In genomic region chr10:80323261-80324119, GRCm38 (mm10) we compare ENCODE assay signal across 8 mouse cellular contexts. TPM values are rescaled to one million over a fixed set of nuclear protein-coding genes. Genes with fewer than 3 reads are reported as not detected.
A peak's percentile ranks its signal among the peaks of the same experiment; 100 is the strongest.
DNase-seq lines count a peak whose midpoint lies in the region; ATAC-seq lines count a peak whose summit lies in the region.

No protein-coding gene starts in this region.

- H3K27ac ChIP-seq in intestine, embryonic 16.5 days (ENCODE audit: low read length) = peak overlapping the region; percentile 81
- no peak overlapping the region for H3K27ac ChIP-seq in neural tube, embryonic 12.5 days

- H3K4me3 ChIP-seq in intestine, embryonic 16.5 days (ENCODE audit: low read length) = peak overlapping the region; percentile 73
- H3K4me3 ChIP-seq in neural tube, embryonic 12.5 days = peak overlapping the region; percentile 42

- H3K9me3 ChIP-seq in intestine, embryonic 16.5 days (ENCODE audit: control insufficient read depth, low read length) = no peaks in the 10 kb centered on the region
- H3K9me3 ChIP-seq in neural tube, embryonic 12.5 days = no peaks in the 10 kb centered on the region

- peak overlapping the region; percentile 72 for H3K9ac ChIP-seq in intestine, embryonic 16.5 days (ENCODE audit: low read depth, low read length)
- H3K9ac ChIP-seq in neural tube, embryonic 12.5 days = peak overlapping the region; percentile 62

- H3K4me2 ChIP-seq in intestine, embryonic 16.5 days (ENCODE audit: low read depth, low read length) = peak overlapping the region; percentile 95
- H3K4me2 ChIP-seq in neural tube, embryonic 12.5 days (replicated peaks) = peak overlapping the region; percentile 96

- H3K27me3 ChIP-seq in intestine, embryonic 16.5 days (replicated peaks; ENCODE audit: control insufficient read depth, insufficient read depth, low read length) = no peaks in the 10 kb centered on the region
- peaks cover 13% of the 10 kb centered on the region for H3K27me3 ChIP-seq in neural tube, embryonic 12.5 days (replicated peaks)

- 1% methylated on average over 46 of the region's 46 CpGs for WGBS in intestine, embryonic 16.5 days
- WGBS in neural tube, embryonic 12.5 days = 2% methylated on average over 46 of the region's 46 CpGs

- DNase-seq in right cerebral cortex, postnatal 10 days (ENCODE audit: low spot score in 2 of 2) = peak; percentile 71 to 77
- no peak for DNase-seq in right cerebral cortex, adult 2 months (ENCODE audit: low spot score in 2 of 2)
- peak; percentile 46 for DNase-seq in embryo, embryonic 10 days (ENCODE audit: low spot score)
- DNase-seq in heart, adult 11 months = peak; percentile 98
- peak; percentile 81 to 88 for DNase-seq in lung, adult 18-20 months
- peak; percentile 37 to 53 for DNase-seq in thymus, postnatal 10 days (ENCODE audit: low spot score in 2 of 2)

- peaks cover 33% of the 10 kb centered on the region for H3K4me1 ChIP-seq in intestine, embryonic 16.5 days (ENCODE audit: control insufficient read depth, insufficient read depth, low read length)
- H3K4me1 ChIP-seq in neural tube, embryonic 12.5 days = peaks cover 35% of the 10 kb centered on the region

- ATAC-seq in intestine, embryonic 16.5 days = peak; percentile 61
- ATAC-seq in neural tube, embryonic 12.5 days (ENCODE audit: low FRiP score, low read depth) = peak; percentile 11; the same call in 1 of the 2 replicates

- peaks cover 4% of the 10 kb centered on the region; the same call in 1 of the 2 replicates for H3K36me3 ChIP-seq in intestine, embryonic 16.5 days (ENCODE audit: control insufficient read depth, insufficient read depth, low read length)
- H3K36me3 ChIP-seq in neural tube, embryonic 12.5 days = peaks cover 6% of the 10 kb centered on the region

RNA-seq across cellular contexts. Expression of gene 2310011J03Rik, which starts 3.2 kb away (rescaled TPM):
- polyA plus RNA-seq in intestine, embryonic 16.5 days (2015; fragmentation: Nextera tagmentation; extraction: Ambion mirVana) = 60.4 and 64.3 TPM in 2 replicates
- polyA plus RNA-seq in neural tube, embryonic 12.5 days (2016; fragmentation: Nextera tagmentation; extraction: Ambion mirVana) = 37.7 and 41.1 TPM in 2 replicates

RNA-seq across cellular contexts. Expression of gene Pcsk4, which starts 5.8 kb away (rescaled TPM):
- 10.8 and 12.9 TPM in 2 replicates for polyA plus RNA-seq in intestine, embryonic 16.5 days (2015; fragmentation: Nextera tagmentation; extraction: Ambion mirVana)
- 2.2 and 2.3 TPM in 2 replicates for polyA plus RNA-seq in neural tube, embryonic 12.5 days (2016; fragmentation: Nextera tagmentation; extraction: Ambion mirVana)

RNA-seq across cellular contexts. Expression of gene Reep6, which starts 6.3 kb away (rescaled TPM):
- 255 and 314 TPM in 2 replicates for polyA plus RNA-seq in intestine, embryonic 16.5 days (2015; fragmentation: Nextera tagmentation; extraction: Ambion mirVana)
- polyA plus RNA-seq in neural tube, embryonic 12.5 days (2016; fragmentation: Nextera tagmentation; extraction: Ambion mirVana) = 3.4 and 3.6 TPM in 2 replicates

RNA-seq across cellular contexts. Expression of gene Adamtsl5, which starts 24.7 kb away (rescaled TPM):
- 28.2 and 37.2 TPM in 2 replicates for polyA plus RNA-seq in intestine, embryonic 16.5 days (2015; fragmentation: Nextera tagmentation; extraction: Ambion mirVana)
- polyA plus RNA-seq in neural tube, embryonic 12.5 days (2016; fragmentation: Nextera tagmentation; extraction: Ambion mirVana) = 0.50 and 1.1 TPM in 2 replicates

RNA-seq across cellular contexts. Expression of gene Apc2, which starts 27.7 kb away (rescaled TPM):
- 2.4 and 3.1 TPM in 2 replicates for polyA plus RNA-seq in intestine, embryonic 16.5 days (2015; fragmentation: Nextera tagmentation; extraction: Ambion mirVana)
- 160 and 175 TPM in 2 replicates for polyA plus RNA-seq in neural tube, embryonic 12.5 days (2016; fragmentation: Nextera tagmentation; extraction: Ambion mirVana)

Comparison
In these comparisons a context has a peak if more than half of its experiments do, and no peak if none do; other contexts are left out.
1. DNase-seq: peak in right cerebral cortex, postnatal 10 days (2 of 2), embryo, embryonic 10 days (single experiment), heart, adult 11 months (single experiment), lung, adult 18-20 months (2 of 2) and thymus, postnatal 10 days (2 of 2); none in right cerebral cortex, adult 2 months (0 of 2).
2. RNA of gene Reep6, which starts 6.3 kb away (polyA plus RNA-seq): 255 to 314 TPM in intestine, embryonic 16.5 days; 3.4 to 3.6 TPM in neural tube, embryonic 12.5 days; every median in the first group is over 10 times any median in the second.